Mouse (Mus musculus): ENCODE data around the gene Mgat5b.
"Not testable (repeated sequence)": the region's sequence is repeated elsewhere in the genome, so short reads cannot be mapped to it uniquely, and the experiment has no call there.

Mgat5b gene

DNA sequence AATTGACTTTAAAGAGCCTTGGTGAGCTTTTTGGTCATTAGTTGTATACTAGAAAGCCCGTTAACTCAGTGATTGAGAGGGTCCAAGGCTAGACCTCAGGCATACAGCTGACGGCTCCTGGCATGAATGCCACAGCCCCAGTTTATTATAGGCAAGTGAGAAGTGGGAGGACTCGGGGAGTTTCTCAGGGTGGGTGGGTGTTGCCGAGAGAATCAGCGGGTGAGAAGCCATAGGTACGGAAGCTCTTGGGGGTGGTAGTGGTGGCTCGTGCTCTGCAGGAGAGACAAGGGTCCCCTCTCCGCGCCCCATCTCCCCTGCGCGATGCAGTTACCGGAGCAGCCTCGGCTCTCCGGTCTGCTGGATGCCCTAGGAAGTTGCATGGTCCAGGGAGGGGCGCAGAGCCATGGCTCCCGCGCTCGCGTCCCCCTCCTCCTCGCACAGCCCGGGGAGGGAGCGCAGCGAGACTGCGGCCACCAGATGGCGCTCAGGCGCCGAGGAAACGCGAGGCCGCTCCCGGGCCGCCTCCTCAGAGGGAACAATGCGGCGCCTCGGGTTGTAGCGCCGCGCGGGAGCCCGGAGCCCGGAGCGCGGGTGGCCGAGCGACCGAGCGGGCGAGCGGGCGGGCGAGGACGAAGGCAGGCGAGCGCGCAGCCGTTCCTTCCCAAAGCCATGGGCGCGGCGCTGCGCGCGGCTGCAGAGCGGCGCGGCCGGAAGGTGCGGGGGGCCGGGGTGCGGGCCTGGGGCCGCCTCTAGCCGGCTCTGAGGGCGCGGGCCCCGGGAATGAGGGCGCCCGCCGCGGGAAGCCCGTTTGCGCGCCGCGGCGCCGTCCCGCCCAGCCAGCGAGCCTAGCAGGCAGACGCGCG lies at the start of gene Mgat5b:
Mgat5b (plus strand) TSS at position 541 of the 863 bp plus-strand sequence.
- DNase-seq (ENCODE audit: extremely low spot score, low spot score): peak; percentile 95

DNA sequence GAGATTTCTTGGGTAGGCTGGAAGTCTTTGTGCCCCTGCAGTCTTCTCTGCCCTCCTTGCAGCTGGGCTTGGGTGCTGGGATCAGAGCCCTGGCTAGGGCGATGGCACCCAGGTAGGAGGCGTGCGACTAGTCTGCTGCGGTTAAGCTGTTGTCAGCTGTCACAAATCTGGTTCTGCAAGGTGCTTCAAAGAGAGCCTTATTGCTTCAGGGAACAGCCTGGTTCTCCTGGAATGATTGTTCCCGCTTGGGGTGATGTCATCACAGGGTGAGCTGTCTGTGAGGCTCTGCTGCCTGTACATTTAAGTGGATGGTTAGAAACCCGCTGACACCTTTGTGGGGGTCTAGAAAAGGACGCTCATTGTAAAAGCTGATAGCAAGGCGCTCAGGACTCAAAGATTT lies 49.4 kb upstream of the Mgat5b start:
- DNase-seq (ENCODE audit: extremely low spot score, low spot score): no peak

DNA sequence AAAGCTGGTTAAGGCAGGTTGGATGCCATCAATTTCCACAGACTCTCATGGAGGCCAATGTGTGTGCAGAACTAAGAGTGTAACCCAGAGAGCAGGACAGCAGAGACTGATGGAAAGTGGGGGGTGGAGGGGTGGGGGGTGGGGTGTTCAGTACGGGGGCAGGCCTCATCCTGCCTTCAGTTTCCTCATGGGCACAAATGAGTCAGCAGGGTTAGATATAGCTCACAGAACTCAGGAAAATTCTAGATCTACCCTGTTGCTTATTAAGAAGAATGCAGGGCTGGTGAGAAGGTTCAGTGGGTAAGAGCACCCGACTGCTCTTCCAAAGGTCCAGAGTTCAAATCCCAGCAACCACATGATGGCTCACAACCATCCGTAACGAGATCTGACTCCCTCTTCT lies 49.0 kb upstream of the Mgat5b start:
- no peak for DNase-seq (ENCODE audit: extremely low spot score, low spot score)

DNA sequence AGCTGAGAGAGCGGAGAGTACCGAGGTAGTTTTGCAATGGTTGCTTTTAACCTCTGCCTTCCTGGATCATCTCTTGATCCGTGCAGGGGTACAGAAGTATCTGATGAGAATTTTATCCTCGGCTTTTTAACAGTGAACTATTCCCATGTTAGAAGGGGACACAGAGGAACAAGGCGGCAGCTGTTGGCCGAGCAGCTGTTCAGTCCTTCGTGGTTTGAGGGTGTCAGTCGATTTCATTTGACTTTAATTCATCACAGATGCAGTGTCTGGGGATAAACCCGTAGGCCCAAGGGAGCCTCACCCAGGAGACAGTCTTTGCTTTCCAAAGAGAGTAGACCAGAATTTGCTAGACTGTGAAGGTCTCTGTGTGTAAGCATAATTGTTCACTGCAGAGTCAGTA lies 47.1 kb upstream of the Mgat5b start:
- no peak for DNase-seq (ENCODE audit: extremely low spot score, low spot score)

DNA sequence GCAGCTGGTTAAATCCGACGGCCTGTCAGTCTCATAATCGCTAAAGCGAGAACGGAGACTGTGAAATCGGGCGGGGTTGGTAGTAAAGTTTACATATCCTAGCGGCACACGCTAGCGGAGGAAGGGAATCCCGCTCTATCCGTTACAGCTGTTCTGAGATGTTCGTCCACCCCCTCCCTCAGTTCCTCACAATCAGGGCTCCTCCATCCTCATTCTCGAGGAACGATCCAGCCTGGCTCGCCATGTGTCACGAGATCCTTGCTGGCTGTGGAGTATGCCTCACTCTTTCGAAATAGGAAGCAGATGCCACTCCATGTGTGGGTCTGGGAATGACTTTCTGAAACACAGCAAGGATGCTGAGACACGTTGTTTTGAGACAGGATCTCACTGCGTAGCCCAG lies 44.7 kb upstream of the Mgat5b start:
- no peak for DNase-seq (ENCODE audit: extremely low spot score, low spot score)

DNA sequence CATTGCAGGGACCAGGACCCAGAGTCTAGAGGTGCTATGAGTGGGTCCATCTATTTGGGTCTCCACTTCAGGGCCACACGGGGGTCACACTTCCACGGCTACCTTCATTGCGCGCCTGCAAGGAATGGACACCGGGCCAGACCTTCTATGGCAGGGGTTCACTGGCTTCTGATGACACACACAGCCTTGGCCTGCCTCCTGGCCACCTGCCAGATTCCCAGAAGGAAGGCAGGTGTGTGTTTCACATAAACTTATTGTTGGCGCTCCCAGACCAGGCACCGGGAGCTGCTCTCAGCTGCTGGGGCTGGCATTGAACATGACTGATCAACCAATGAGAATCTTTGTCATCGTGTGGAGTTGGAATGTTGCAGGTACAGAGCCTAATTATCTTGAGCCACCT lies 40.2 kb upstream of the Mgat5b start:
- DNase-seq (ENCODE audit: extremely low spot score, low spot score): no peak

DNA sequence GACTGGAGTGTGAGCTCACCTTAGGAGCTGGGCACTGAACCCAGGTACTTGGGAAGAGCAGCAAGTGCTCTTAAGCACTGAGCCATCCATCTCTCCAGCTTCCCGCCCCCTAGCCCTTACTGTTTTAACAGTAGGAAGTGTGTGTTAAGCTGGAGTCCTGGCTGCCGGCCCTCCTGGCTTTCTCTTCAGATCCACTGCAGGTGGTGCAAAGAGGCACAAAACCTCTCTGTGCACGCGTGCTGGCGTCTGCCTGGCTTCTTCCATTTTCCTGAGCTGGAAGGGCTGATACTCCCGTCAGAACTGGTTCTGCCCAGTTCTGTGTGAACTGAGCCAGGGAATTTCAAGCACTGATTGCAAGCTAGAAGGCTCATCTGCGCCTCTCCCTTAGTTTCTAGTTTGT lies 37.8 kb upstream of the Mgat5b start:
- DNase-seq (ENCODE audit: extremely low spot score, low spot score): no peak

DNA sequence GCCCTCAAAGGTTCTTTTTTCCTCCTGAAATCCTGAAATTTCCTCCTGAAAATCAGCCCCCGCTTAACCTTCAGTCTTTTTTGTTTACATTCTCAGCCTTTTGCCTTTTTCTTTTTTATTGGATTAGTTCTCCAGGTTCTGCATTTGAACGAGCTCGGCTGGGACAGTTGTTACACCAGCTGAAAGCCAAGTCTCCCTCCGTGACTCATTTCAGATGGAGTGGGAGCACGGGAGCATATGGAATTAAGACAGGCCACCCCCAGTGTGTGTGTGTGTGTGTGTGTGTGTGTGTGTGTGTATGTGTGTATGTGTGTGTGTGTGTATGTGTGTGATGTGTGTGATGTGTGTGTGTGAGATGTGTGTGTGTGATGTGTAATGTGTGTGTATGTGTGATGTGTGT lies 37.2 kb upstream of the Mgat5b start:
- DNase-seq (ENCODE audit: extremely low spot score, low spot score): no peak

DNA sequence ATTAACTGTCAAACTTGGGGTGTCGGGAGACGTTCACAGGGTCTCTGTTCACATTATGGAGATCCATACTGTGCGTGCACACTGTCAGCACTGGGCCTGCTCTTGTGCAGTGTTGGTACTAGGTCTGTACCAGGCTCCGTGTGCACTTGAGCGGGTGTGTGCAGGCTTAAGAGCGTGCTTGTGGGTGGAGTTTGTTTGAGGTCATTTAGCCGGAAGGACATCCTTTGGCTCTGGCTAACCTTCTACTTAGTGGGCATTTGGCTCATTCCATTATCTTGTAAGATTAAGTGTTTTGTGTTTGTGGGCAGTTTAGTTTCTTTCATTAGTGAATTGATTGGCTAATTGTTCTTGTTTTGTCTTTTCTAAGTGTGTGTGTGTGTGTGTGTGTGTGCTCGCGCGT lies 36.2 kb upstream of the Mgat5b start:
- DNase-seq (ENCODE audit: extremely low spot score, low spot score): no peak

DNA sequence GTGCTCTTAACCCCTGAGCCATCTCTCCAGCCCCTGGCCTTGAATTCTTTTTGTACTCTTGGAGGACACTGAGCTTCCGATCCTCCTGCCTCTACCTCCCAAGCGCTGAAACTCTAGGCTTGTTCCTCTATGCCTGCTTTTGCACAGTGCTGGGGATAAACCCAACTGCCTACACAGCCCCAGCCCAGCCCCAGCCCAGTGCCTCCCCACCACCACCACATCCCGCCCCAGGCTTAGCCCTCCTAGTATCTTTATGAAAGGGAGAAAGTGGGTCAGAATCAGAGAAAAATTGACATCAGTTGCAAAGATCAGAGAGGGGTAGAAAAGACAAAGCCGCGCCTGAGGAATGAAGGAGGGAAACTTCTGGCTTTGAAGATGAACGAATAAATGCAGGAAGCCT lies 34.6 kb upstream of the Mgat5b start:
- DNase-seq (ENCODE audit: extremely low spot score, low spot score): no peak

DNA sequence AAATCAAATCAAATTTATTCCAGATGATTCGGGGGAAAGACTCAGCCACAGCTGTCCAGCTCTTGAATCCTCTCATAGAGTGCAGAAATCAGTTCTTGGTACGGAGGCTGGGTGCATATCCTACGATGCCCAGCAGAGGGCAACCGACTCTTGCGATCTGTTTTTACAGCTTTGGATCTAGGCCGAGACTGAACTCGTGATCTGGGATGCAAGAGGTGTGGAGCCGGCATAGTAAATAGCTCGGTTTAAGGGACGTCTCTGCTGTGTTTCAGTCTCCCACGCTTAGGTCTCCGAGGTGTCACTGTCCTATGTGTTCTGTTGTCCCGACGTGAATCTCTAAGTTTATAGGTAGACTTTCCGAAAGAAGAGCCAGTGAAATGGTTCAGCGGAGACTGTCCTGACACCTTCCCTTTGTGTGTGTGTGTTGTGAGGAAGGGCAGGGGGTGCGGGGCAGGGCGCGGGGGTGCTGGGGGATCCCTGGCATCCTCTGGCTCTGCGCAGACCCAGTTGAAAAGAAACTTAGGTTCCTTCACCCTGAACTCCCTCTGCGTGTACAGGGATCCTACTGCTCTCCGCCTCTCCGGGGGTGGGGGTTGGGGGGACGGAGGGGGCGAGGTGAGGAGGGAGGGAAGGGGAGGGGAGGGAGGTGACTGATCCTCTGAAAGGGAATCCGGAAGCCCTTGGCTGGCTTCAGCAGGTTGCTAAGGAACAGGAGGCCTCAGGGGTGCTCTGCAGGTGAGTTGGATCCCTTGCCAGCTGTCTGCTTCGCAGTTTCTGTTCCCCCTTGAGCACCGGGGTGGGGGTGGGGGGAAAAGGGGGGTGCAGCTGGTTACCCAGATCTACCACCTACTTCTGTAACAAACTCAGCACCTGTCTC lies 33.1 kb upstream of the Mgat5b start:
- peak; percentile 86 for DNase-seq (ENCODE audit: extremely low spot score, low spot score)

DNA sequence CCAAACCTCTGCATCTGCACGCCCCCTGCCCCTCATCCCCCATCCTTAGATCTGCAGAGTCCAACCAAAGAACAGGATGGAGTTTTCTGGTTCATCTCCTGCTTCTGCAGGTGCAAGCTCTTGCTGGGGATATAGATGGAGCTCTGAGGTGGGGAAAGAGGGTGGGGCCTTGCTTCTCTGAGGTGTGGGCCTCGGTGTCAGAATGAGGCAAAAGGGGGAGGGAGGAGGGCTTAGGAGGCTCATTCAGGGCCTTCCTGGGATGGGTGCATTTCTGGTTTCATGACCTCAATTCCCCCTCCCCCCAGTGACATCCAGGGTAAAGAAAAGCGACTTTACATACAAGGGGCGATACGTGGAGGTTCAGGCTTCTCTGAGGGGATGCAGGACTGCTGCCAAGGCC lies 31.5 kb upstream of the Mgat5b start:
- DNase-seq (ENCODE audit: extremely low spot score, low spot score): no peak

DNA sequence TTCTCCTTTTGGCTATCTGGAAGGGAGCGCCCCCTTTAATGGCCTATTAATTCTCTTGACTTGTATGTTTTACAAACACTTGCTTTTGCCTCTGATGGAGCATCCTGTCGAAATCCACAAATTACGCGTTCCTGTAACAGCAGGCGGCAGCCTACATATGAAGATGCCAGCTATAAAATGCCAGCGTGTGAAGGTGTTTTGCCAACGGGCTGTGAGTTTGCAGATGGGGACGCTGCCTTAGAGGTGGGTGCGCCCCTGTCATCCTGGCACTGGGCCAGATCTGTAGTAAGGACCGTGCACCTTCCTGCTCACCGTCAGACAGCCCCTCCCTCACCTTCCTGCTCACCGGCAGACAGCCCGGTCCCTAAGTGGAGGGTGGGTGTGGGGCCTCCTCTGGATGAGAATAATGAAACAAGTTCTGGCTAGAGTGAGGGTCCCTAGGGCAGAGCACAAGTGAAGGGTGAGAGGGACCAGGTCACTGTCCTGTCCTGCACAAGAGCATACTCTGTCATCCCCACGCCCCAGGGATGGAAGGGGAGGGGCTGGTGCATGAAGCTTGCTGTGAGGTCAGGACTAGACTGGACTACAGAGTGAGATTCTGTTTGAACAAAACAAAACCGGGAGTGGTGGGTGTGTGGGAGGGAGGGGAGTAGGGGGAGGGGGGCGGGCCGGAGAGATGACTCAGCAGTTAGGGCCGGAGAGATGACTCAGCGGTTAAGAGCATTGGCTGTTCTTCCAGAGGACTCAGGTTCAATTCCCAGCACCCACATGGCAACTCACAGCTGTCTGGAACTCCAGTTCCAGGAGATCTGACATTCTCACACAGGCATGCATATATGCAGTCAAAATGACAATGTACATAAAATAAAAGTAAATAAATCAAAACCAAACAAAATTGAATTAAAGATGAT lies 24.9 kb upstream of the Mgat5b start:
- DNase-seq (ENCODE audit: extremely low spot score, low spot score): no peak

DNA sequence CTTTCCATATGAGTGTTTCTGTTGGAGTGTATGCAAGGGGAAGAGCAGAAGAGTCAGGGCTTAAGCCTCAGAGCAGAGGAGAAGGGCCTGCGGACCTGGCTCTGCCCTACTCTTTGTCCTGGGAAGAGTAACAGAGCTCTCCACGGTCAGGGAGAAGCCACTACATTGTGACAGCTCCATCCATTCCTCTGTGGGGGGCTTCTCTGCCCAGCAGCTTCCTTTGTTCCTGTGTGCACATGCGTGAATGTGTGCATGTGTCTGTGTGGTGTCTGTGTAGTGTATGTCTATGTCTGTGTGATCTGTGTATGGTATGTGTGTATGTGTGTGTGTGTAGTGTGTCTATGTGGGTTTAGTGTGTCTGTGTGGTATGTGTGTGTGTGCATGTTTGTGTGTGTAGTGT lies 23.3 kb upstream of the Mgat5b start:
- no peak for DNase-seq (ENCODE audit: extremely low spot score, low spot score)

DNA sequence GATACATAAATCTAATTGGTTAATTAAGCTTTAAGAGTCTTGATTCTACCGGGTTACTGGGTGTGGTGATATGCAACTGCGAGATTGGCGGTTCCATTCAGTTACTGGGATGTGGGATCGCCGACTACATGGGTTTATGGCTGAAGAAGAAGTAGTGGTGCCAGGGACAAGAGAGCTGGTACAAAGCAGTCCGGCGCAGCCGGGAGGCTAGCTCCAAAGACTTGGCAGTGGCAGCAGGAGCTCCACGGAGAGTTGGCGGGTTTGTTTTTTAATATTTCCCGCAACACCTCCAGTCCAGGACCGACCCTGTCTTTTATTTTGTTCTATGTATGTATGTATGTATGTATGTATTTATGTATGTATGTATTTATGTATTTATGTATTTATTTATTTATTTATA lies 19.4 kb upstream of the Mgat5b start:
- no peak for DNase-seq (ENCODE audit: extremely low spot score, low spot score)

DNA sequence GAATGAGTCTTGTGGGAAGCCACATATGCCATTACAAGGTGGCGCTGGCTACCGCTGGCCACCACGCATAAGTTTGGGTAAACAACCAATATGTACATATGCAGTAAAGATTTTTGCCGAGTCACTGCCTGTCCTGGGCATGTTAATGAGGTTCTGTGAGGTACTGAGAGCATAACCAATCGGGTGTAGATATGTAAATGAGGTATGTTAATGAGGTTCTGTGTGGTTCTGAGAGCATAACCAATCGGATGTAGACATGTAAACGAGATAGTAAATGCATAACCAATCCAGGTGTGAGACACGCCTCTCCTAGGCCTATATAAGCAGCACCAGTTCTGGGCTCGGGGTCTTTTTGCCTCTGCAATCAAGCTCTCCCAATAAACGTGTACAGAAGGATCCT lies 16.1 kb upstream of the Mgat5b start:
- not testable (repeated sequence) for DNase-seq (ENCODE audit: extremely low spot score, low spot score)

DNA sequence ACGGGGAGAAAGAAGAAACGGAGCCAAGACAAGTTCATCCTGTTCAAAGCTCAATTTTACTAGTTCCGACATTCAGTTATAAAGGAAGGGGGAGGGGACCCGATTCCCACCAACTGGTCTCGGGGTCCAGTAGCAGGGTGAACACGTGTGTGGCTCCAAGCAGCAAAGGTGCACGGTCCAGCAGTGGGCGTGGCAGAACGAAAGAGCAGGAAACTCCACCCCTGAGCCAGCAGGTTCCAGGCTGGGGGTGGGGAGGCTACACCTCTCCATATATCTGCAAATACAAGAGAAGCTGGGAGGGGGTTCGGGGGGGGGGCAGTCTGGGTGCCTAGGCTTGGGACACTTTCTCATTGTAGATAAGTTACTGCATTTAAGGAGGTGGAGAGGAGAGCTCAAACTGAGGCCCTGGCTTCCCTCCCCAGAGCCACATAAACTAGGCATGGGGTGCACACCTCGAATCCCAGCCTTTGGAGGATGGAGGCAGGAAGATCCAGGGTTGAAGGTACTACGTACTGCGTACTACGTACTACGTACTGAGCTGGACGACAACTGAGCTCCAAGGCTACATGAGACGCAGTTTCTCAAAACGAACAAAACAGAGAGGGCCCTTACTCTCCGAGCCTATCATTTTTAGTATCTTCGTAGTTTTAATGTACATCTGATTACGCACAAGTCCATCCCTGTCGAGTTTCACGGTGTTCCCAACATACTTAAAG lies 12.8 kb upstream of the Mgat5b start:
- no peak for DNase-seq (ENCODE audit: extremely low spot score, low spot score)

DNA sequence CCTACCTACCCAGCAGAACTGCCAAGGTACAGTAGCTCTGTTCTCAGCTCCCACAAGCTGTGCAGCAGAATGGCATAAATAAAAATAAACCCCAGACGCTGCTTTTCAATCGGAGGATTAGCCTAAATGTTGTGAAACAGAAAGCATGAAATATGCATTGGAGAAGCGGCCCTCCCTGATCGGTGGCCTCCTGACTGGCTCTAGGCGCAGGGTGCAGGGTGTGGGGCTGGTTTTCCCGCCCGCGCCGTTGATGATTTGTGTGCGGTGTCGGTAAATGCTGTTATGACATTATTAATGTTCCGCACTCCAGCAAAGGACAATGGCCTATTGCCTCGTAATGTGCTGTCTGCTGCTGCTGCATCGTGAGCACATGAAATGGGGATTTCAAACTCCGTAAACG lies 5.1 kb upstream of the Mgat5b start:
- no peak for DNase-seq (ENCODE audit: extremely low spot score, low spot score)

DNA sequence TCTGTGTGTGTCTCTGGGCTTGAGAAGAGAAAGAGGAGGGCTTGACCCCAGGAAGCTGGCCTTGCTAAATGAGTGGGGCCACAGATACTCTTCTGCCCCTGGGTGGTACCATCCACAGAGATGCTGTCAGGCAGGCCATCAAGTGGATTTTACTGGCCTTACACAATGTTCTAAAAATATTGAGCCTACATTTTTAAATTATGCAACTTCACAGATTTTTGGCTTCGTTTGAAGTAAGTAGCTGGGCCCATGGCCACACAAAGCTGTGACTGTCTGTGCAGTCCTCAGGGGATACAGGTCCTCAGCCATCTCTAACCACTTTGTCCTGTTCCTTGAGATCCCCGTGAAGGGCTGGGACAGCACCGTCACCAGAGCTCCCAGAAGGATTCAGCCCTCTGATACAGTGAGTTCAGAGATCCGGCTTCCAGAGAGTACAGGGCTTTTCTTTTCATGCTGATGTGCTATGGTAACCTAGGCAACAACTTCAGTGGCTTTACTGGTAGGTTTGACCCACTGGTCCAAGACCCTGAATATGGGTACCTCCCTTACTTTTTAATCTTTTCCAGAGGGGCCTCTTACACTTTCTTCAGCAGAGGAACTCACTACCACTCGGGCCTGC lies 4.3 kb upstream of the Mgat5b start:
- DNase-seq (ENCODE audit: extremely low spot score, low spot score): no peak

DNA sequence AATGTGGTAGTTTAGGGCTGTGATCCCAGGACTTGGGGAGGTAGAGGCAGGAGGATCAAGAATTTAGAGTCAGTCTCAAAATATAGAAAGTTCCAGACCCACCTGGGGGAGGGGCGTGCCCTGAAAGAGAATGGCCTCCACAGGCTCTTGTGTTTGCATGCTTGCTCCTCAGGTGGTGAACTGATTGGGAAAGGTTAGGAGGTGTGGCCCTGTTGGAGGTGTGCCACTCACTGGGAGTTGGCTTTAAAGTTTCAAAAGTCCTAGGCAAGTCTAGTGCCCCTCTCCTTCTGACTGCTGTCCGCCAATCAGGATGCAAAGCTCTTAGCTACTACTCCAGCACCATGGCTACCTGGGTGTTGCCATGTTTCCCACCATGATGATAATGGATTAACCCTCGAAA lies 3.4 kb upstream of the Mgat5b start:
- no peak for DNase-seq (ENCODE audit: extremely low spot score, low spot score)

Measured in neural tube, embryonic 10.5 days (tissue).